Mouse (Mus musculus) hindbrain, postnatal 0 days (tissue): ENCODE measurements around the gene Chpf. TPM values are rescaled to one million over a fixed set of nuclear protein-coding genes. Genes with fewer than 3 reads are reported as not detected.

Source experiments
- ATAC-seq: fragments of 200-750 bp; cut with Nextera tagmentation; 2 replicates; pipeline ENCODE4 v1.8.0; 2017; ENCODE audit warnings: mild to moderate bottlenecking, moderate TSS enrichment, moderate library complexity
- DNase-seq: peaks from one replicate; pipeline ENCODE4 v3.0.0-alpha.2; 2015; ENCODE audit warnings: low spot score
- H3K27ac ChIP-seq: fragments of 300-500 bp; sonication (generic); 2 replicates; pipeline ENCODE4 v1.5.1; 2014; ENCODE audit warnings: mild to moderate bottlenecking
- H3K27me3 ChIP-seq: fragments of 300-500 bp; sonication (generic); 2 replicates; pipeline ENCODE4 v1.6.1; 2014; ENCODE audit warnings: low read length, mixed read lengths; ENCODE audit not compliant: insufficient read depth
- H3K36me3 ChIP-seq: fragments of 300-500 bp; sonication (generic); 2 replicates; pipeline ENCODE4 v1.6.1; 2014; ENCODE audit warnings: low read length, mixed read lengths; ENCODE audit not compliant: insufficient read depth
- H3K4me1 ChIP-seq: fragments of 300-500 bp; sonication (generic); 2 replicates; pipeline ENCODE4 v1.6.1; 2014; ENCODE audit warnings: antibody characterized with exemption, low read length, mixed read lengths; ENCODE audit not compliant: insufficient read depth
- H3K4me2 ChIP-seq: fragments of 300-500 bp; sonication (generic); 2 replicates; pipeline ENCODE4 v1.6.1; 2014; ENCODE audit warnings: low read depth, mild to moderate bottlenecking, low read length, moderate library complexity, mixed read lengths
- H3K4me3 ChIP-seq: fragments of 300-500 bp; sonication (generic); 2 replicates; pipeline ENCODE4 v1.5.1; 2014; ENCODE audit warnings: low read length
- H3K9ac ChIP-seq: fragments of 300-500 bp; sonication (generic); replicated peaks from 2 replicates; pipeline ENCODE4 v1.6.1; 2014; ENCODE audit warnings: mild to moderate bottlenecking, low read length, moderate library complexity, mixed read lengths
- H3K9me3 ChIP-seq: fragments of 300-500 bp; sonication (generic); 2 replicates; pipeline ENCODE4 v1.6.1; 2016; ENCODE audit warnings: low read length, mixed read lengths
- CTCF ChIP-seq: IDR thresholded peaks from 2 replicates; pipeline ENCODE4 v1.5.1; 2016; ENCODE audit warnings: antibody characterized with exemption, control low read depth, low read depth
- WGBS: fragments of 180-500 bp; shearing (Covaris S2); extraction: QIAGEN DNeasy Blood & Tissue Kit; methylation state at CpG from one replicate; pipeline ENCODE4 v1.1.7; 2014; 5-methylcytosine and 5-hydroxymethylcytosine counted together
- polyA plus RNA-seq: library from polyadenylated mRNA; unstranded; fragments of >200 nt; fragmentation: Nextera tagmentation; extraction: Ambion mirVana; gene quantifications from 2 replicates; pipeline ENCODE4 v1.2.1, GENCODE M21; 2015
- total RNA-seq: library from RNA; depleted of rRNA; stranded (reverse); fragments of >200 nt; gene quantifications from 2 replicates; pipeline ENCODE4 v1.2.3, GENCODE M21; 2014

The Chpf gene
- total and polyA plus RNA-seq, 2 experiments from 2014 or later: 55.8 to 155 TPM

DNA sequence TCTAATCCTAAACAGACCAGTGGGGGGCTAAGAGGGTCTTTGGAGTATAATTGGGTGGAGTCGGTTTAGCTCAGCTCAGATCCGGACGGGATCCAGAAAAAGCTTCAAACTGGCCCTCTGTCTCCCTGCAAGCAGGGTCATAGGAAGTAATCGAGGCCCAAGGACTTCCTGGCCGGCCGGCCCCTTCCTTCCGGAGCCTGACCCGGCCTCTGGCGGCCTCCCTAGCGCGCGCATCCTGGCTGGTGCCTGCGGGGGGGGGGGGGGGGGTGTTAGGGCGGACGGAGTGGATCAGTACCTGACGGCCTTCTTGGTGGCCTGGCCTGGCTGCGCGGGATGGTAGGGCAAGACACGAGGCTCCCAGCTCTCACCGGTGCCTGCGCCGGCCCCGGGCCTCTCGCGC lies 610 bp downstream of the Chpf start:
- H3K27ac ChIP-seq: peak overlapping the region; percentile 79
- peaks cover 9% of the 10 kb centered on the region; the same call in 1 of the 2 replicates for H3K4me1 ChIP-seq
- peak overlapping the region; percentile 80 for H3K9ac ChIP-seq
- DNase-seq (peak; percentile 25), ATAC-seq (no peak)
- under 1% methylated on average over 19 of the region's 25 CpGs for WGBS
- TF ChIP-seq CTCF: no peak
- H3K36me3 ChIP-seq: peaks cover 40% of the 10 kb centered on the region
- no peaks in the 10 kb centered on the region for H3K9me3 ChIP-seq
- no peaks in the 10 kb centered on the region for H3K27me3 ChIP-seq
- peak overlapping the region; percentile 61 for H3K4me3 ChIP-seq
- H3K4me2 ChIP-seq: peak overlapping the region; percentile 78

DNA sequence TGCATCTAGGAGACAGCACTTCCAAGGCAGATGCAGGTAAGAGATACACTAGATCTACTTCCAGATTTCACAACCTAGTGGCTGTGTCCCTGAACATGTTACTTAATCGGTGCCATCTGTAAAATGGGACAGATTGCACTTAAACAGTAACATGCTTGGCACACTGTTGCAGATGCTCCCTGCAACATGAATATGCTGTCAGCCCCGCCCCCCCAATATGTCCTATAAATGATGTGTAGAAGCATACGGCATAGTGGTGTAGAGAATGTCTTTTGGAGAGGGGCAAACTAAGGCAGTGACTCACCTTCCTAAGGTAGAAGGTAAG lies 1.2 kb downstream of the Chpf start:
- no peak for TF ChIP-seq CTCF
- H3K4me3 ChIP-seq: peak overlapping the region; percentile 61
- H3K27ac ChIP-seq: no peak overlapping the region
- DNase-seq (no peak), ATAC-seq (no peak)
- peak overlapping the region; percentile 80; the same call in 1 of the 2 replicates for H3K9ac ChIP-seq
- no peaks in the 10 kb centered on the region for H3K27me3 ChIP-seq
- WGBS: 52% methylated on average over 3 of the region's 3 CpGs
- H3K9me3 ChIP-seq: no peaks in the 10 kb centered on the region
- peaks cover 9% of the 10 kb centered on the region; the same call in 1 of the 2 replicates for H3K4me1 ChIP-seq
- peak overlapping the region; percentile 78 for H3K4me2 ChIP-seq
- H3K36me3 ChIP-seq: peaks cover 35% of the 10 kb centered on the region

DNA sequence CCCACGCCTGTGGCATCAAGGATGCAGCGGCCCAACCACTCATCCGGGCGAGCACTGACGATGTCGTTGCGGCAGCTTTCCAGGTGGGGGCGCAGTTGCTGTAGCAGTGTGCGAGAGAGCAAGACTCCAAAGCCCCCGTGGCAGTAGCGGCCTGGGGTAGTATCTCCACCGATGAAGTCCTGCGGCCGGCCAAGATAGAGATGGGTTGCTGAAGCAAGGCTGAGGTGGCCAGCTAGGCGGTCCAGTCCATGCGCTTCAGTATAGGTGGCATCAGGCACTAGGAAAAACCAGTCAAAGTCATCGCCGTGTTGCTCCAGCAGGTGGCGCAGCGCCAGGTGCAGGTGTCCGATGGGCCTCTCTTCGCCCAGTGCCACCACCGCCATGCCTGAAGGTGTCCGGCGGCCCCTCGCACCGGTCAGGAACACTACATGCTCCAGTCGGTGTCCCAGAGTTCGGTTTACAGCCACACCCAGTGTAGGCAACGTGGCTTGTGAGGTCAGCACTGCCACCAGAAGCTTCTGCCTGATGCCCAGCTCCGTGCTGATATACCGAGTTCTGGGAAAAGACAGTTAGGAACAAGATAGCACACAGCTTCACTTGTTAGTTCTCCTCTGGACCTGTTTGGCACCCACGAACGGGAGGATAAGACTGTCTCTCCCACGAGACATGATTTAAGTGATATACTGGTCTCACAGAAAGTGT lies 1.7 kb downstream of the Chpf start:
- Histone ChIP-seq H3K4me3 (peak overlapping the region; percentile 61), H3K27me3 (no peaks in the 10 kb centered on the region), H3K36me3 (peaks cover 33% of the 10 kb centered on the region), H3K9ac (no peak overlapping the region), H3K27ac (no peak overlapping the region), H3K9me3 (no peaks in the 10 kb centered on the region), H3K4me1 (peaks cover 9% of the 10 kb centered on the region; the same call in 1 of the 2 replicates), H3K4me2 (peak overlapping the region; percentile 78)
- WGBS: 8% methylated on average over 35 of the region's 35 CpGs
- DNase-seq: peak; percentile 87
- TF ChIP-seq CTCF: peak; percentile 89
- 0 out of 2 replicates have a peak, but pooled peaks have one; percentile 3 for ATAC-seq

DNA sequence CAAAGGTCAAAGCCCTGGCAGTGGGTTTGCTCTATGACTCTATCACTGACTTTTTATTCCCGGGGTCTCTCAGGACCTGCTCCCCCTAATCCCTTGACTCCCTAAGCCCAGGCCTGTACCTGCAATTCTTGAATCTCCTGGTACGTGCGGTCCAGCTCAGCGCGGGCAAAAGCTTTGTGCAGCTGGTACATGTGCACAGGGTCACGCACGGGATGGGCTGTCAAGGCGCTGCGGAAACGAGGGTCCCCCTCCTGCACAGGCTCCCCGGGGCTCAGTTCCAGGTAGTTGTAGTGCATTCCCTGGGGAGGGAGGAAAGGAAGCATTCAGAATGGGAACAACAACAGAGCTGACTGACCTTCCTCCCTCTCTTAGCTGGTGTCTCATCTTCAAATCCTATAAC lies 2.7 kb downstream of the Chpf start:
- peaks cover 9% of the 10 kb centered on the region; the same call in 1 of the 2 replicates for H3K4me1 ChIP-seq
- no peak overlapping the region for H3K9ac ChIP-seq
- ATAC-seq (no peak), DNase-seq (no peak)
- peaks cover 33% of the 10 kb centered on the region for H3K36me3 ChIP-seq
- TF ChIP-seq CTCF: no peak
- H3K27ac ChIP-seq: no peak overlapping the region
- H3K4me3 ChIP-seq: no peak overlapping the region
- no peaks in the 10 kb centered on the region for H3K9me3 ChIP-seq
- H3K4me2 ChIP-seq: no peak overlapping the region
- H3K27me3 ChIP-seq: no peaks in the 10 kb centered on the region
- WGBS: 92% methylated on average over 11 of the region's 11 CpGs

DNA sequence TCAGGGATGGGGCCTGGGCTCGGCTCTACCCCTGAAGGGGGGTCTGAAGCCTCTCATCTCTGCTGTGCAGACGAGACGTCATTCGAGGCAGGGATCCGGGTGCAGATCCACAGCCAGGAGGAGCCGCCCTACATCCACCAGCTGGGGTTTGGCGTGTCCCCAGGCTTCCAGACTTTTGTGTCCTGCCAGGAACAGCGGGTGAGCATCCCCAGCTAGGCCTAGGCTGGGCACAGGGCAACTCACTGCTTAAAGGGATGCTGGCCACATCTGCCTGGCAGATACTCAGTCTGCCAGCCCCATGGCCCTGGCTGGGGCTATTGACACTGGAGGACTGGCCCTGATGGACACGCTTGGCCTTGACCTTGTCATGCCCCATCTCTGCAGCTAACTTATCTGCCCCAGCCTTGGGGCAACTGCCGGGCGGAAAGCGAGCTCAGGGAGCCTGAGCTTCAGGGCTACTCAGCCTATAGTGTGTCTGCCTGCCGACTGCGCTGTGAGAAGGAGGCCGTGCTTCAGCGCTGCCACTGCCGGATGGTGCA lies 9.8 kb downstream of the Chpf start:
- Histone ChIP-seq H3K4me1 (no peaks in the 10 kb centered on the region), H3K4me3 (no peak overlapping the region), H3K36me3 (peaks cover 10% of the 10 kb centered on the region), H3K9me3 (no peaks in the 10 kb centered on the region), H3K9ac (no peak overlapping the region), H3K27ac (no peak overlapping the region), H3K27me3 (no peaks in the 10 kb centered on the region), H3K4me2 (no peak overlapping the region)
- ATAC-seq (no peak), DNase-seq (no peak)
- TF ChIP-seq CTCF: no peak
- WGBS: 72% methylated on average over 17 of the region's 17 CpGs

DNA sequence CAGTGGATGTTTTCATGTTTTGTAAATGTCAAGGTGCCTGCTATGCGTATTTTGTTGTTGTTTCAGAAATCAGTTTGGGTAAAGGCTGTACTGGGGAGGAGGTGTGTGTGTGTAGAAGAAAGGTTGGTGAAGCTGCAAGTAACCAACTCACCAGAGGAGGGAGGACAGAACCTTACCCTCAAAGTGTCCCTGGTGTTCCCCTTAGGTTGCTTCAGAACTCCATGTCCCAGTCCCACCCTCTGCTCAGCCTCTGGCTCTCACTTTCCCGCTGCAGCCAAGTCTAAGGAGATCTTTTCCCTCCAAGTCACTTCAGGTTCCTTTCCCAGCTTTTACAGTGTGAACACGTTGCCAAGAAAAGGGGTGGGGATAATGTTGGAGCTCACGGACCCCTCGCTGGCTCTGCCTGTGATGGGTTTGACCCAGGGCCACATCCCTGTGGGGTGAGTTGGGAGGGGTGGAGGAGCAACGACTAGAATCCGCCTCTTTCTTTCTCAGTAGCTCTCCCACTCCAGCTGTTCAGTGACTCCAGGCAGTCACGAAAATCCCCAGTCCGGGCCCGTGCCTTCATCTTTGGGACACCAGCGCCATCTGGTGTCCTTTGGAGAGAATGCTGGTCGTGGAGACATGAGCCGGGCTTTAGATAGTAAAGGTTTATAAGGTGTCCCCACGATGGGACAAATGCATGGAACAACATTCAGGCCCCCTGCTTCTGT lies 11.7 kb downstream of the Chpf start:
- Histone ChIP-seq H3K4me2 (peak overlapping the region; percentile 27; the same call in 1 of the 2 replicates), H3K9me3 (no peaks in the 10 kb centered on the region), H3K9ac (no peak overlapping the region), H3K27ac (no peak overlapping the region), H3K36me3 (no peaks in the 10 kb centered on the region; the same call in 1 of the 2 replicates), H3K27me3 (no peaks in the 10 kb centered on the region), H3K4me3 (no peak overlapping the region), H3K4me1 (no peaks in the 10 kb centered on the region)
- DNase-seq (peak; percentile 92), ATAC-seq (peak; percentile 80)
- TF ChIP-seq CTCF: peak; percentile 92
- 8% methylated on average over 14 of the region's 14 CpGs for WGBS
